Mouse (Mus musculus) lung, postnatal 36 days (tissue): ENCODE results near the gene Retreg3.
A peak's percentile ranks its signal among the peaks of the same experiment; 100 is the strongest.

Experiments used
- DNase-seq: peaks from one replicate; pipeline ENCODE4 v3.0.0; 2022; ENCODE audit warnings: mixed read lengths

Retreg3 gene

GRCm38 (mm10) chr11:101112186-101112585 lies 7.5 kb downstream of the Retreg3 start:
- DNase-seq: no peak

GRCm38 (mm10) chr11:101111178-101111577 lies 8.5 kb downstream of the Retreg3 start:
- DNase-seq: no peak

GRCm38 (mm10) chr11:101110708-101111107 lies 9.0 kb downstream of the Retreg3 start:
- DNase-seq: no peak

GRCm38 (mm10) chr11:101109351-101109750 lies 10.3 kb downstream of the Retreg3 start:
- no peak for DNase-seq

GRCm38 (mm10) chr11:101103011-101103410 lies 16.7 kb downstream of the Retreg3 start:
- no peak for DNase-seq

GRCm38 (mm10) chr11:101098231-101098630 lies 21.5 kb downstream of the Retreg3 start:
- DNase-seq: no peak

DNA sequence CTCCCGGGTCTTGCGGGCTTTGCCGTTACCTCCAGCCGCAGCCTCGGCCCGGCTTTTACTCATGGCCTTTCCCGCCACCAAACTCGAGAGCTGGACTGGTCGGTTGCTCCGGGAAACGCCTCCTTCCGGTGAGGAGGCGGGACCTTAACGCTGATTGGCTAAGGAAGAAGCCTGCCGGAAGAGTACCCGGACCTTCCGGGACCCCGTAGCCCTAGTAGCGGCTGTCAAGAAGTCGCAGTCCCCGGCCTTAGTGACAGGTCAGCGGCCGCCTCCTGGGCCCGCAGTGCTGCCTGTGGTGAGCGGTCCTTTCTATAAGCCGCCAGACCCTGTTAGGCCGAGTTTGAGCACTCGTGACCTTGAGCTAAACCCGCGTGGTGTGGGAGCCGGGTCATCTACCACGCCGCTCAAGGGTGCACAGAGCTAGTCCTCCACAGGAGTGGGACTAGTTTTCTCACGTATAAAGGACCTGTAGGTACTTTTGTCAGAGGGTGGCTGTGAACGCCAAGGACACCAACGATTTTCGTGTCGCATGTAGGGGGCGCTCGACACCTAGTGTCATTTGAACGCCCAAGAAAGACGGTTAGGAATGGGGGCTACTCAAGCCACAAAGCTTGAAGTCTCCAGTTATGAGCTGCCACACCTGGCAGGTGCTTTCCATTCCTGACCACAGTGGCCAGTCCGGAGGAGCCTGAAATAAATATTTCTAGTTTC lies 24.2 kb downstream of the Retreg3 start, which contains the start of gene Psmc3ip:
Gene Psmc3ip, minus strand, starts transcription at position 123 of the 711 bp plus-strand sequence.
- peak; percentile 98 for DNase-seq

GRCm38 (mm10) chr11:101094930-101095313 lies 24.8 kb downstream of the Retreg3 start:
- no peak for DNase-seq

GRCm38 (mm10) chr11:101089931-101090330 lies 29.8 kb downstream of the Retreg3 start:
- DNase-seq: no peak

DNA sequence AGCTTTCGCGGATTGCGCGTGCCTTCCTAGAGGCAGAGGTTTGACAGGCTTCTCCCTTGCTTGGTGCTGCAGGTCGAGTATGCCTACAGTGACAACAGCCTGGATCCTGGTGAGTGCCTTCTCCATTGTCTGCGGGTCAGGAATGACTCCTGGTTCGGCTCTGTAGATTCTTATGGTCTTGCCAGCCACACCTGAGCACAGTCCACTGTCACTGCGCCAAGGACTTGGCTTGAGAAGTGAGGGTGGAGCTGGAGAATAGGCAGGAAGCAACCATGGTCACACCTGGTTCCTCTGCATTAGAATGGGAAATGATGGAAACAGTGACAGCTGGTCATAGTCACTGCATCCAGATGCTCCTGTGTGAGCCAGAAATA lies 32.0 kb downstream of the Retreg3 start:
- DNase-seq: peak; percentile 37

DNA sequence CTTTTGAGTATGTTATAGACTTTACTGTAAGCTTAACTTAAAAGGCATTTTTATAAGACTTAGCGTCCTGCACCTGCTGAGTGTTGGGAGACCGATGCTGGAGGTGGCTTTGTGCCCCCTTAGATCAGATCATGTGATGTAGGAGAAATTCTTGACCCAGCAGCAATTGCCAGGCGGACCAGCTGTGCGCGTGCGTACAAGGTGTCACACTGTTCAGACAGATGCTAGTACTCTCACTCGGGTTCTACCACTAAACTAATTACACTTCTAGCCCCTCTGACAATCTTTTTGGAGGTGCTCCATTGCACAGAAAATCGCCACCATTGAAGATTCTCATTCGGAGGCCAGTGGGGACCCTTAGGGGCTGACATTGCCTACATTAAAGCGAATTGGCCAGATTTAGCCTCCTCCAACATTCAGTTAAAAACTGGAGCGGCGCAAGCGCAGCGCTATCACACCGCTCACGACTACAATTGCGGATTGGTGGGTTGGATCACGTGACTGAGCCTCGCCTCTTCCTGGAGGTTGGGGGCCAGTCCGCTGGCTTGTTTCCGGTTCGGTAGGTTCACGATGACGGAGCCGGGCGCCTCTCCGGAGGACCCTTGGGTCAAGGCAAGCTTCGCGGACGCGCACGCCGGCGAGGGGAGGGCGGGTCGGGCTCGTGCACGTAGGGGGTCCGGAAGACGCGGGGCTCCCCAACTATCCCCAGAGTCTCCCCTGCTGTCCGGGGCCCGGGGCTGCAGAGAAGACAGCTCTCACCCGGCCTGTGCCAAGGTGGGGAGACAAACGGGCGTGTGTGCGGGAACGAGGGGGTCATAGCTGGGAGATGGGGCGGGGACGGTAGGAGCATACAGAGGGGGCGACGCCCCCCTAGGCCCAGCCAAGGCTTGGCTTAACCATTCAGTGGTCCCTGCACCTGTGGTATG lies 32.7 kb downstream of the Retreg3 start, which contains the start of gene Mlx:
Gene Mlx, plus strand, starts transcription at position 522 of the 926 bp plus-strand sequence.
- peak; percentile 96 for DNase-seq

GRCm38 (mm10) chr11:101086323-101086674 lies 33.4 kb downstream of the Retreg3 start:
- DNase-seq: no peak

GRCm38 (mm10) chr11:101085617-101086322 lies 33.9 kb downstream of the Retreg3 start:
- DNase-seq: no peak

GRCm38 (mm10) chr11:101084811-101085210 lies 34.9 kb downstream of the Retreg3 start:
- no peak for DNase-seq

DNA sequence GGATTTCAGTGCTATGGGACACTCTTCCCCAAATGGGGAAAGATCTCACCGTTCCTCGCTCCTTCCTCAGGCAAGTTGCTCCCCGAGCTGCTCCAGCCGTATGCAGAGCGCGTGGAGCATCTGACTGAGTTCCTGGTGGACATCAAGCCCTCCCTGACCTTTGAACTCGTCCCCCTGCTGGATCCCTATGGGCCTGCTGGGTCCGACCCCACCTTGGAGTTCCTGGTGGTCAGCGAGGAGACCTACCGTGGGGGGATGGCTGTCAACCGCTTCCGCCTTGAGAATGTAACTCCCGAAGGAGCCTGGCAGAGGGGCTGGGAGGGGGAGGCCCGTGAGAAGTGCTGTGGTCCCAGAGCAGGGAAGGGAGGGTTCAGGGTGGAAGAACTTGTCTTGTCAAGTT lies 35.4 kb downstream of the Retreg3 start:
- no peak for DNase-seq

- DNase-seq: peak; percentile 35
Observed at GRCm38 (mm10) chr11:101083083-101083697, 36.5 kb downstream of the Retreg3 start.

DNA sequence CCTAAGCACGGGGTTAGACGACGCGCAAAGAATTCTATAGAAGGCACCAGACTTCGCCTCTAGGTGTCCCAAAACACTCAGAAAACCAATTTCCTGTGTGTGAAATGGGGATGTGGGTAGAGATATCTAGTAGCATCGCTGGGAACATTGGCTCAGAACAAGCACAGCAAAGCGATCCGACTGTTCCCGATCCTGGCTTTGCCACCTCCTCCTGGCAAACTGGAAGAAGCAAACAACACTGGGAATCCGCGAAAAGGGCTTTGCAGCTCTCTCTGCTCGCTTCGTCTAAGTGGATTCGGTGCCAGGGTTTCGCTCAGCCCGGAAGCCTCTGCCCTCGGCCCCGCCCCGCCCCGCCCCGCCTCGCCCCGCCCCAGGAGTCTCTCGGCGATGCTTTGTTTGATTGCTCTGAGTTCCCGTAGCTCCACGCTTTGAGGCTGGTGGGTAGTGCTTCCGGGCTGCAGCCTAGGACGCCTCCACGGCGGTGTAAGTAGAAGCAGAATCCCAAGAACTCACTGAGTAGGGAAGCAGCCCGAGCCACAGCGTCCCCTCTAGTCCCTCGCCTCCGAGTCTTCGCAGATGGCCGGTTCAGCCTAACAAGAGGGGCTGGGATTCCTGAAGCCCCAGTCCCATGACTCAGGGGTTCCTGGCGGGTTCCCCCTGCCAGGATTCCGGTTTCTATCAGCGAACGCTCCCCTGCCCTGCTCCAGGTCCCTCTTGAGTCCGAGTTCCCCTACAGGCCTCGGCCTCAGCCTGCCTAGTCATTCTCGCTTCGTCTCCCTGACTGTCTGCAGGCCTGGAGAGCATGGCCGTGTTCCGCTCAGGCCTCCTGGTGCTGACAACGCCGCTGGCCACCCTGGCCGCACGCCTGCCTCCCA lies 37.2 kb downstream of the Retreg3 start, which contains the start of gene Coasy:
Gene Coasy, plus strand, starts transcription at position 358 of the 875 bp plus-strand sequence.
- DNase-seq: peak; percentile 88

GRCm38 (mm10) chr11:101081659-101082058 lies 38.0 kb downstream of the Retreg3 start:
- no peak for DNase-seq

- no peak for DNase-seq
Observed at GRCm38 (mm10) chr11:101080421-101080820, 39.3 kb downstream of the Retreg3 start.

GRCm38 (mm10) chr11:101079746-101080145 lies 39.9 kb downstream of the Retreg3 start:
- no peak for DNase-seq

- DNase-seq: no peak
Observed at GRCm38 (mm10) chr11:101078121-101078520, 41.6 kb downstream of the Retreg3 start, which contains the start of gene Hsd17b1. TSS of gene Hsd17b1 (plus strand) at chr11:101078411.
